Mouse (Mus musculus): ENCODE measurements around the gene Tedc2. TPM values are rescaled to one million over a fixed set of nuclear protein-coding genes. Genes with fewer than 3 reads are reported as not detected.
A peak's percentile ranks its signal among the peaks of the same experiment; 100 is the strongest.

Gene Tedc2
- total RNA-seq, 2 experiments from 2014 or later: 3.0 to 3.2 TPM

GRCm38 (mm10) chr17:24216836-24217235 is 3.8 kb downstream of the Tedc2 start:
- DNase-seq: no peak
- intact Hi-C loops (cut with DNase I): no loop called here

GRCm38 (mm10) chr17:24213186-24213585 is 7.5 kb downstream of the Tedc2 start:
- intact Hi-C loops (cut with DNase I): no loop called here
- DNase-seq: no peak

GRCm38 (mm10) chr17:24212441-24213018 is 8.1 kb downstream of the Tedc2 start:
- intact Hi-C loops (cut with DNase I): no loop called here

GRCm38 (mm10) chr17:24211631-24212440 is 8.8 kb downstream of the Tedc2 start:
- intact Hi-C loops (cut with DNase I): no loop called here

More at GRCm38 (mm10) chr17:24212441-24213018, 8.1 kb downstream of the Tedc2 start:
- DNase-seq: no peak

GRCm38 (mm10) chr17:24210591-24210990 is 10.1 kb downstream of the Tedc2 start:
- no peak for DNase-seq
- intact Hi-C loops (cut with DNase I): no loop called here

More at GRCm38 (mm10) chr17:24211631-24212440, 8.8 kb downstream of the Tedc2 start:
- peak; percentile 24 to 44 for DNase-seq

GRCm38 (mm10) chr17:24209916-24210240 is 10.8 kb downstream of the Tedc2 start:
- intact Hi-C loops (cut with DNase I): loop anchor here (5.0 kb wide), 1 partner anchor 42 kb away; the partner anchor contains the start of gene Ccnf
- DNase-seq: no peak

GRCm38 (mm10) chr17:24209043-24209915 is 11.4 kb downstream of the Tedc2 start, which contains the start of gene Ntn3:
Gene Ntn3 (minus strand): TSS chr17:24209531.
- peak; percentile 50 to 64 for DNase-seq
- intact Hi-C loops (cut with DNase I): loop anchor here (5.0 kb wide), 1 partner anchor 43 kb away; the partner anchor contains the start of gene Ccnf

GRCm38 (mm10) chr17:24208641-24209042 is 12.0 kb downstream of the Tedc2 start:
- intact Hi-C loops (cut with DNase I): loop anchor here (5.0 kb wide), 1 partner anchor 44 kb away; the partner anchor contains the start of gene Ccnf
- DNase-seq: peak in 1 of 2 experiments; percentile 39

GRCm38 (mm10) chr17:24207768-24208640 is 12.6 kb downstream of the Tedc2 start:
- DNase-seq: peak in 1 of 2 experiments; percentile 21
- intact Hi-C loops (cut with DNase I): loop anchor here (5.0 kb wide), 1 partner anchor 44 kb away; the partner anchor contains the start of gene Ccnf

- peak; percentile 41 to 56 for DNase-seq
- intact Hi-C loops (cut with DNase I): loop anchor here (5.0 kb wide), 1 partner anchor 46 kb away; the partner anchor contains the start of gene Ccnf
Observed at GRCm38 (mm10) chr17:24206451-24207351, 13.9 kb downstream of the Tedc2 start.

GRCm38 (mm10) chr17:24205908-24206361 is 14.7 kb downstream of the Tedc2 start:
- intact Hi-C loops (cut with DNase I): loop anchor here (5.0 kb wide), 1 partner anchor 46 kb away; the partner anchor contains the start of gene Ccnf
- peak in 1 of 2 experiments; percentile 57 for DNase-seq

GRCm38 (mm10) chr17:24205284-24205888 is 15.3 kb downstream of the Tedc2 start, which contains the start of gene Tbc1d24:
Gene Tbc1d24 (minus strand): TSS chr17:24205562.
- peak; percentile 95 to 97 for DNase-seq
- intact Hi-C loops (cut with DNase I): loop anchor here (5.0 kb wide), 1 partner anchor 47 kb away; the partner anchor contains the start of gene Ccnf

- intact Hi-C loops (cut with DNase I): loop anchor here (5.0 kb wide), 1 partner anchor 47 kb away; the partner anchor contains the start of gene Ccnf
Observed at GRCm38 (mm10) chr17:24204846-24205245, 15.8 kb downstream of the Tedc2 start.

GRCm38 (mm10) chr17:24203611-24204534 is 16.8 kb downstream of the Tedc2 start:
- intact Hi-C loops (cut with DNase I): no loop called here
- no peak for DNase-seq

More at GRCm38 (mm10) chr17:24204846-24205245, 15.8 kb downstream of the Tedc2 start:
- DNase-seq: no peak

- intact Hi-C loops (cut with DNase I): no loop called here
- no peak for DNase-seq
Observed at GRCm38 (mm10) chr17:24203068-24203467, 17.6 kb downstream of the Tedc2 start.

- intact Hi-C loops (cut with DNase I): no loop called here
Observed at GRCm38 (mm10) chr17:24201092-24201491, 19.6 kb downstream of the Tedc2 start.

More at GRCm38 (mm10) chr17:24201092-24201491, 19.6 kb downstream of the Tedc2 start:
- DNase-seq: no peak
